Mouse (Mus musculus): ENCODE measurements at regions not wholly inside any gene's neighbourhood (a gene's known extent, or its start where the extent isn't known, plus 50 kb on each side); places are given as distances from the start of the nearest gene placed in this dataset.

GRCm38 (mm10) chr11:19595107-19595506 lies 329.1 kb upstream of the Spred2 start:
- Histone ChIP-seq H3K4me2 (no peak overlapping the region), H3K27me3 (replicated peaks) (no peaks in the 10 kb centered on the region), H3K9me3 (no peaks in the 10 kb centered on the region), H3K9ac (no peak overlapping the region), H3K4me3 (replicated peaks) (no peak overlapping the region), H3K27ac (no peak overlapping the region), H3K4me1 (no peaks in the 10 kb centered on the region), H3K36me3 (no peaks in the 10 kb centered on the region)
- peak; percentile 95 for ATAC-seq (ENCODE audit: insufficient read depth, low FRiP score, low read depth)
- 48% methylated on average over 4 of the region's 4 CpGs for WGBS

GRCm38 (mm10) chr11:19596336-19596735 lies 327.8 kb upstream of the Spred2 start:
- Histone ChIP-seq H3K4me2 (no peak overlapping the region), H3K36me3 (no peaks in the 10 kb centered on the region)

GRCm38 (mm10) chr11:19599433-19599832 lies 324.7 kb upstream of the Spred2 start:
- Histone ChIP-seq H3K4me3 (replicated peaks) (no peak overlapping the region), H3K4me2 (no peak overlapping the region), H3K9me3 (no peaks in the 10 kb centered on the region), H3K27me3 (replicated peaks) (no peaks in the 10 kb centered on the region), H3K9ac (no peak overlapping the region), H3K4me1 (no peaks in the 10 kb centered on the region; the same call in 1 of the 2 replicates), H3K27ac (no peak overlapping the region), H3K36me3 (no peaks in the 10 kb centered on the region)
- ATAC-seq (ENCODE audit: insufficient read depth, low FRiP score, low read depth): no peak
- 82% methylated on average over 9 of the region's 9 CpGs for WGBS

More at GRCm38 (mm10) chr11:19596336-19596735, 327.8 kb upstream of the Spred2 start:
- Histone ChIP-seq H3K27me3 (replicated peaks) (no peaks in the 10 kb centered on the region), H3K27ac (no peak overlapping the region), H3K4me3 (replicated peaks) (no peak overlapping the region), H3K4me1 (no peaks in the 10 kb centered on the region; the same call in 1 of the 2 replicates), H3K9me3 (no peaks in the 10 kb centered on the region), H3K9ac (no peak overlapping the region)
- no peak for ATAC-seq (ENCODE audit: insufficient read depth, low FRiP score, low read depth)

- no peaks in the 10 kb centered on the region; the same call in 1 of the 2 replicates for H3K4me1 ChIP-seq
Measured at GRCm38 (mm10) chr11:19601216-19601938, 322.8 kb upstream of the Spred2 start.

GRCm38 (mm10) chr11:19602496-19602895 lies 321.7 kb upstream of the Spred2 start:
- no peaks in the 10 kb centered on the region for H3K36me3 ChIP-seq
- no peak overlapping the region for H3K9ac ChIP-seq
- no peaks in the 10 kb centered on the region; the same call in 1 of the 2 replicates for H3K4me1 ChIP-seq
- no peaks in the 10 kb centered on the region for H3K27me3 ChIP-seq (replicated peaks)
- no peak overlapping the region for H3K4me3 ChIP-seq (replicated peaks)
- H3K4me2 ChIP-seq: no peak overlapping the region
- no peaks in the 10 kb centered on the region for H3K9me3 ChIP-seq
- WGBS: 67% methylated on average over 5 of the region's 5 CpGs
- ATAC-seq (ENCODE audit: insufficient read depth, low FRiP score, low read depth): no peak
- no peak overlapping the region for H3K27ac ChIP-seq

More at GRCm38 (mm10) chr11:19601216-19601938, 322.8 kb upstream of the Spred2 start:
- no peaks in the 10 kb centered on the region for H3K9me3 ChIP-seq
- no peak for ATAC-seq (ENCODE audit: insufficient read depth, low FRiP score, low read depth)
- H3K9ac ChIP-seq: no peak overlapping the region
- H3K27me3 ChIP-seq (replicated peaks): no peaks in the 10 kb centered on the region
- no peak overlapping the region for H3K27ac ChIP-seq
- 64% methylated on average over 15 of the region's 15 CpGs for WGBS
- no peaks in the 10 kb centered on the region for H3K36me3 ChIP-seq
- no peak overlapping the region for H3K4me3 ChIP-seq (replicated peaks)
- no peak overlapping the region for H3K4me2 ChIP-seq

GRCm38 (mm10) chr11:19605602-19606001 lies 318.6 kb upstream of the Spred2 start:
- H3K27ac ChIP-seq: no peak overlapping the region
- H3K36me3 ChIP-seq: no peaks in the 10 kb centered on the region
- no peak overlapping the region for H3K4me3 ChIP-seq (replicated peaks)
- H3K27me3 ChIP-seq (replicated peaks): no peaks in the 10 kb centered on the region
- no peaks in the 10 kb centered on the region; the same call in 1 of the 2 replicates for H3K4me1 ChIP-seq
- no peak overlapping the region for H3K9ac ChIP-seq
- H3K9me3 ChIP-seq: no peaks in the 10 kb centered on the region
- WGBS: 49% methylated on average over 4 of the region's 4 CpGs
- H3K4me2 ChIP-seq: no peak overlapping the region
- no peak for ATAC-seq (ENCODE audit: insufficient read depth, low FRiP score, low read depth)

GRCm38 (mm10) chr11:19606943-19607342 lies 317.2 kb upstream of the Spred2 start:
- H3K27ac ChIP-seq: no peak overlapping the region
- H3K9me3 ChIP-seq: no peaks in the 10 kb centered on the region
- no peaks in the 10 kb centered on the region for H3K4me1 ChIP-seq
- H3K27me3 ChIP-seq (replicated peaks): no peaks in the 10 kb centered on the region
- H3K4me3 ChIP-seq (replicated peaks): no peak overlapping the region
- 93% methylated on average over 8 of the region's 8 CpGs for WGBS
- ATAC-seq (ENCODE audit: insufficient read depth, low FRiP score, low read depth): no peak
- H3K9ac ChIP-seq: no peak overlapping the region
- H3K36me3 ChIP-seq: no peaks in the 10 kb centered on the region
- no peak overlapping the region for H3K4me2 ChIP-seq

GRCm38 (mm10) chr11:19607941-19608340 lies 316.2 kb upstream of the Spred2 start:
- H3K4me2 ChIP-seq: no peak overlapping the region
- no peaks in the 10 kb centered on the region for H3K27me3 ChIP-seq (replicated peaks)
- ATAC-seq (ENCODE audit: insufficient read depth, low FRiP score, low read depth): no peak

GRCm38 (mm10) chr11:19608523-19608922 lies 315.7 kb upstream of the Spred2 start:
- no peak overlapping the region for H3K4me3 ChIP-seq (replicated peaks)
- no peaks in the 10 kb centered on the region for H3K36me3 ChIP-seq
- no peaks in the 10 kb centered on the region for H3K9me3 ChIP-seq
- H3K4me2 ChIP-seq: no peak overlapping the region
- H3K4me1 ChIP-seq: no peaks in the 10 kb centered on the region
- no peak overlapping the region for H3K27ac ChIP-seq
- H3K9ac ChIP-seq: no peak overlapping the region
- no peaks in the 10 kb centered on the region for H3K27me3 ChIP-seq (replicated peaks)
- WGBS: 75% methylated on average over 4 of the region's 4 CpGs
- no peak for ATAC-seq (ENCODE audit: insufficient read depth, low FRiP score, low read depth)

More at GRCm38 (mm10) chr11:19607941-19608340, 316.2 kb upstream of the Spred2 start:
- Histone ChIP-seq H3K36me3 (no peaks in the 10 kb centered on the region), H3K4me3 (replicated peaks) (no peak overlapping the region), H3K4me1 (no peaks in the 10 kb centered on the region), H3K27ac (no peak overlapping the region), H3K9ac (no peak overlapping the region), H3K9me3 (no peaks in the 10 kb centered on the region)

GRCm38 (mm10) chr11:19610559-19610958 lies 313.6 kb upstream of the Spred2 start:
- H3K27ac ChIP-seq: no peak overlapping the region
- H3K4me3 ChIP-seq (replicated peaks): no peak overlapping the region
- ATAC-seq (ENCODE audit: insufficient read depth, low FRiP score, low read depth): no peak
- no peak overlapping the region for H3K9ac ChIP-seq
- 43% methylated on average over 6 of the region's 6 CpGs for WGBS
- no peaks in the 10 kb centered on the region for H3K4me1 ChIP-seq
- H3K36me3 ChIP-seq: no peaks in the 10 kb centered on the region
- H3K9me3 ChIP-seq: no peaks in the 10 kb centered on the region
- no peaks in the 10 kb centered on the region for H3K27me3 ChIP-seq (replicated peaks)
- H3K4me2 ChIP-seq: no peak overlapping the region

GRCm38 (mm10) chr11:19611217-19611616 lies 313.0 kb upstream of the Spred2 start:
- no peak for ATAC-seq (ENCODE audit: insufficient read depth, low FRiP score, low read depth)
- Histone ChIP-seq H3K4me1 (no peaks in the 10 kb centered on the region), H3K9ac (no peak overlapping the region), H3K9me3 (no peaks in the 10 kb centered on the region), H3K4me3 (replicated peaks) (no peak overlapping the region), H3K27me3 (replicated peaks) (no peaks in the 10 kb centered on the region), H3K27ac (no peak overlapping the region), H3K36me3 (no peaks in the 10 kb centered on the region), H3K4me2 (no peak overlapping the region)
- WGBS: 81% methylated on average over 4 of the region's 4 CpGs

- no peak overlapping the region for H3K4me3 ChIP-seq (replicated peaks)
- no peak overlapping the region for H3K4me2 ChIP-seq
- no peaks in the 10 kb centered on the region for H3K9me3 ChIP-seq
- 62% methylated on average over 4 of the region's 4 CpGs for WGBS
- no peaks in the 10 kb centered on the region for H3K36me3 ChIP-seq
- H3K27me3 ChIP-seq (replicated peaks): no peaks in the 10 kb centered on the region
- no peaks in the 10 kb centered on the region for H3K4me1 ChIP-seq
- no peak overlapping the region for H3K27ac ChIP-seq
- H3K9ac ChIP-seq: no peak overlapping the region
- no peak for ATAC-seq (ENCODE audit: insufficient read depth, low FRiP score, low read depth)
Measured at GRCm38 (mm10) chr11:19616520-19616919, 307.7 kb upstream of the Spred2 start.

GRCm38 (mm10) chr11:19619494-19619893 lies 304.7 kb upstream of the Spred2 start:
- Histone ChIP-seq H3K4me1 (no peaks in the 10 kb centered on the region), H3K4me3 (replicated peaks) (no peak overlapping the region), H3K27ac (no peak overlapping the region), H3K9ac (no peak overlapping the region), H3K9me3 (no peaks in the 10 kb centered on the region), H3K36me3 (no peaks in the 10 kb centered on the region), H3K27me3 (replicated peaks) (no peaks in the 10 kb centered on the region), H3K4me2 (no peak overlapping the region)
- 77% methylated on average over 13 of the region's 13 CpGs for WGBS
- no peak for ATAC-seq (ENCODE audit: insufficient read depth, low FRiP score, low read depth)

Measured in stomach, embryonic 15.5 days (tissue).